Mouse (Mus musculus): ENCODE data around the gene Rplp2.

Rplp2 gene

GRCm38 (mm10) chr7:141430585-141431240 lies 16.5 kb upstream of the Rplp2 start:
- DNase-seq (ENCODE audit: extremely low read depth, low read depth, low spot score), result no peak

GRCm38 (mm10) chr7:141431434-141432185 lies 15.6 kb upstream of the Rplp2 start:
- DNase-seq (ENCODE audit: extremely low read depth, low read depth, low spot score), result no peak

GRCm38 (mm10) chr7:141432186-141432611 lies 15.0 kb upstream of the Rplp2 start:
- no peak for DNase-seq (ENCODE audit: extremely low read depth, low read depth, low spot score)

- DNase-seq (ENCODE audit: extremely low read depth, low read depth, low spot score), result no peak
Observed at GRCm38 (mm10) chr7:141432741-141433516, 14.2 kb upstream of the Rplp2 start.

- DNase-seq (ENCODE audit: extremely low read depth, low read depth, low spot score), result no peak
Observed at GRCm38 (mm10) chr7:141433517-141434400, 13.4 kb upstream of the Rplp2 start.

GRCm38 (mm10) chr7:141434464-141434863 lies 12.7 kb upstream of the Rplp2 start:
- no peak for DNase-seq (ENCODE audit: extremely low read depth, low read depth, low spot score)

- no peak for DNase-seq (ENCODE audit: extremely low read depth, low read depth, low spot score)
Observed at GRCm38 (mm10) chr7:141435129-141435855, 11.9 kb upstream of the Rplp2 start.

- DNase-seq (ENCODE audit: extremely low read depth, low read depth, low spot score), result no peak
Observed at GRCm38 (mm10) chr7:141435856-141436522, 11.2 kb upstream of the Rplp2 start.

GRCm38 (mm10) chr7:141436523-141436892 lies 10.7 kb upstream of the Rplp2 start:
- no peak for DNase-seq (ENCODE audit: extremely low read depth, low read depth, low spot score)

- DNase-seq (ENCODE audit: extremely low read depth, low read depth, low spot score), result no peak
Observed at GRCm38 (mm10) chr7:141437178-141438120, 9.7 kb upstream of the Rplp2 start, which contains the start of gene Slc25a22. Gene Slc25a22, minus strand, starts transcription at chr7:141437892.

- no peak for DNase-seq (ENCODE audit: extremely low read depth, low read depth, low spot score)
Observed at GRCm38 (mm10) chr7:141438201-141438968, 8.8 kb upstream of the Rplp2 start.

- DNase-seq (ENCODE audit: extremely low read depth, low read depth, low spot score), result no peak
Observed at GRCm38 (mm10) chr7:141439140-141439679, 8.0 kb upstream of the Rplp2 start.

- no peak for DNase-seq (ENCODE audit: extremely low read depth, low read depth, low spot score)
Observed at GRCm38 (mm10) chr7:141439811-141440210, 7.4 kb upstream of the Rplp2 start.

- no peak for DNase-seq (ENCODE audit: extremely low read depth, low read depth, low spot score)
Observed at GRCm38 (mm10) chr7:141440613-141441012, 6.6 kb upstream of the Rplp2 start.

- DNase-seq (ENCODE audit: extremely low read depth, low read depth, low spot score), result no peak
Observed at GRCm38 (mm10) chr7:141441460-141441859, 5.7 kb upstream of the Rplp2 start.

- DNase-seq (ENCODE audit: extremely low read depth, low read depth, low spot score), result no peak
Observed at GRCm38 (mm10) chr7:141442199-141442598, 5.0 kb upstream of the Rplp2 start.

- no peak for DNase-seq (ENCODE audit: extremely low read depth, low read depth, low spot score)
Observed at GRCm38 (mm10) chr7:141443081-141443821, 3.9 kb upstream of the Rplp2 start.
